8 mouse cellular contexts compared by ENCODE assay signal in genomic region chr1:75262969-75263951, GRCm38 (mm10). TPM values are rescaled to one million over a fixed set of nuclear protein-coding genes. Genes with fewer than 3 reads are reported as not detected.
A peak's percentile ranks its signal among the peaks of the same experiment; 100 is the strongest.
DNase-seq lines count a peak whose midpoint lies in the region; ATAC-seq and TF ChIP-seq lines count a peak whose summit lies in the region.

No protein-coding gene starts in this region.

- TF ChIP-seq CTCF in forebrain, postnatal 0 days (IDR thresholded peaks at IDR 0.05; ENCODE audit: low read depth), result no peak

- WGBS in forebrain, postnatal 0 days, result 2% methylated on average over 40 of the region's 40 CpGs
- 1% methylated on average over 40 of the region's 40 CpGs for WGBS in kidney, embryonic 15.5 days

- no peaks in the 10 kb centered on the region for H3K9me3 ChIP-seq in forebrain, postnatal 0 days (ENCODE audit: low read length)
- H3K9me3 ChIP-seq in kidney, embryonic 15.5 days (replicated peaks), result no peaks in the 10 kb centered on the region

- no peaks in the 10 kb centered on the region for H3K4me1 ChIP-seq in forebrain, postnatal 0 days (ENCODE audit: insufficient read depth)
- peaks cover 9% of the 10 kb centered on the region; the same call in 1 of the 2 replicates for H3K4me1 ChIP-seq in kidney, embryonic 15.5 days

- peak; percentile 77 for DNase-seq in urinary bladder, postnatal 14 days (ENCODE audit: low spot score)
- no peak for DNase-seq in urinary bladder, postnatal 10 days (ENCODE audit: low spot score)
- peak; percentile 68 for DNase-seq in c-Kit-positive CD71-positive TER-119-negative erythroid progenitor cells, embryonic 14.5 days (ENCODE audit: low read depth)
- peak; percentile 63 for DNase-seq in forebrain, postnatal 0 days
- DNase-seq in lung, postnatal 36 days, result peak; percentile 65
- DNase-seq in retina, postnatal 1 day, result peak; percentile 82
- DNase-seq in layer of hippocampus, adult 8-10 months (ENCODE audit: low spot score in 2 of 2), result no peak

- H3K4me2 ChIP-seq in forebrain, postnatal 0 days (ENCODE audit: low read depth), result peak overlapping the region; percentile 69
- peak overlapping the region; percentile 30 for H3K4me2 ChIP-seq in kidney, embryonic 15.5 days

- peaks cover 23% of the 10 kb centered on the region for H3K27me3 ChIP-seq in forebrain, postnatal 0 days (ENCODE audit: insufficient read depth, low read length)
- peaks cover 69% of the 10 kb centered on the region for H3K27me3 ChIP-seq in kidney, embryonic 15.5 days

- H3K36me3 ChIP-seq in forebrain, postnatal 0 days (ENCODE audit: insufficient read depth), result no peaks in the 10 kb centered on the region
- no peaks in the 10 kb centered on the region for H3K36me3 ChIP-seq in kidney, embryonic 15.5 days

- peak overlapping the region; percentile 55 for H3K4me3 ChIP-seq in forebrain, postnatal 0 days (ENCODE audit: low read depth, low read length)
- 0 out of 2 replicates have a peak overlapping the region, but pooled peaks have one; percentile 8 for H3K4me3 ChIP-seq in kidney, embryonic 15.5 days (replicated peaks)

- H3K27ac ChIP-seq in forebrain, postnatal 0 days (ENCODE audit: low read depth, low read length), result peak overlapping the region; percentile 29; the same call in 1 of the 2 replicates
- no peak overlapping the region for H3K27ac ChIP-seq in kidney, embryonic 15.5 days

- H3K9ac ChIP-seq in forebrain, postnatal 0 days, result peak overlapping the region; percentile 51
- H3K9ac ChIP-seq in kidney, embryonic 15.5 days, result no peak overlapping the region

- peak; percentile 82 for ATAC-seq in forebrain, postnatal 0 days
- ATAC-seq in kidney, embryonic 15.5 days (replicated peaks; ENCODE audit: low FRiP score), result 0 out of 2 replicates have a peak, but pooled peaks have one; percentile 18

RNA-seq across cellular contexts. Expression of gene Ptprn, which starts 1.0 kb away (rescaled TPM):
- 58.2 and 68.7 TPM in 2 replicates for total RNA-seq in forebrain, postnatal 0 days (2014; rRNA removed)
- 21.5 and 31.5 TPM in 2 replicates for polyA plus RNA-seq in forebrain, postnatal 0 days (2015; fragmentation: Nextera tagmentation; extraction: Ambion mirVana)
- 0.48 and 2.3 TPM in 2 replicates for polyA plus RNA-seq in kidney, embryonic 15.5 days (2015; fragmentation: Nextera tagmentation; extraction: Ambion mirVana)
- total RNA-seq in layer of hippocampus, adult 8-10 months (2022), result 100 to 1,000 TPM; 360 to 457 (median 395) TPM

RNA-seq across cellular contexts. Expression of gene Resp18, which starts 15.0 kb away (rescaled TPM):
- 136 and 170 TPM in 2 replicates for total RNA-seq in forebrain, postnatal 0 days (2014; rRNA removed)
- polyA plus RNA-seq in forebrain, postnatal 0 days (2015; fragmentation: Nextera tagmentation; extraction: Ambion mirVana), result 123 and 186 TPM in 2 replicates
- polyA plus RNA-seq in kidney, embryonic 15.5 days (2015; fragmentation: Nextera tagmentation; extraction: Ambion mirVana), result 1.5 and 10.1 TPM in 2 replicates
- total RNA-seq in layer of hippocampus, adult 8-10 months (2022), result 100 to 1,000 TPM; 102 to 169 (median 125) TPM

RNA-seq across cellular contexts. Expression of gene Dnajb2, which starts 27.1 kb away (rescaled TPM):
- total RNA-seq in forebrain, postnatal 0 days (2014; rRNA removed), result 32.2 and 39.7 TPM in 2 replicates
- polyA plus RNA-seq in forebrain, postnatal 0 days (2015; fragmentation: Nextera tagmentation; extraction: Ambion mirVana), result 37.4 and 47.0 TPM in 2 replicates
- polyA plus RNA-seq in kidney, embryonic 15.5 days (2015; fragmentation: Nextera tagmentation; extraction: Ambion mirVana), result 33.8 and 38.6 TPM in 2 replicates
- total RNA-seq in layer of hippocampus, adult 8-10 months (2022), result 100 to 1,000 TPM in 1 of 4 experiments, 10 to 100 TPM in 3; 83.1 to 108 (median 93.1) TPM

RNA-seq across cellular contexts. Expression of gene A630095N17Rik, which starts 31.4 kb away (rescaled TPM):
- 0.46 TPM in 1 of 2 replicates, not detected in the other for total RNA-seq in forebrain, postnatal 0 days (2014; rRNA removed)
- 0.34 TPM in 1 of 2 replicates, not detected in the other for polyA plus RNA-seq in forebrain, postnatal 0 days (2015; fragmentation: Nextera tagmentation; extraction: Ambion mirVana)
- polyA plus RNA-seq in kidney, embryonic 15.5 days (2015; fragmentation: Nextera tagmentation; extraction: Ambion mirVana), result not detected in 2 replicates
- not detected for total RNA-seq in layer of hippocampus, adult 8-10 months (2022)

RNA-seq across cellular contexts. Expression of gene Tuba4a, which starts 43.6 kb away (rescaled TPM):
- total RNA-seq in forebrain, postnatal 0 days (2014; rRNA removed), result 54.8 and 58.5 TPM in 2 replicates
- 76.9 and 87.1 TPM in 2 replicates for polyA plus RNA-seq in forebrain, postnatal 0 days (2015; fragmentation: Nextera tagmentation; extraction: Ambion mirVana)
- polyA plus RNA-seq in kidney, embryonic 15.5 days (2015; fragmentation: Nextera tagmentation; extraction: Ambion mirVana), result 63.8 and 64.3 TPM in 2 replicates
- 100 to 1,000 TPM; 488 to 539 (median 494) TPM for total RNA-seq in layer of hippocampus, adult 8-10 months (2022)

Comparison
In these comparisons a context has a peak if more than half of its experiments do, and no peak if none do; other contexts are left out.
1. DNase-seq: peak in urinary bladder, postnatal 14 days (single experiment), c-Kit-positive CD71-positive TER-119-negative erythroid progenitor cells, embryonic 14.5 days (single experiment), forebrain, postnatal 0 days (single experiment), lung, postnatal 36 days (single experiment) and retina, postnatal 1 day (single experiment); none in urinary bladder, postnatal 10 days (single experiment) and layer of hippocampus, adult 8-10 months (0 of 2).